Mouse (Mus musculus) liver, embryonic 15.5 days (tissue): ENCODE results near the gene Clec1a. TPM values are rescaled to one million over a fixed set of nuclear protein-coding genes. Genes with fewer than 3 reads are reported as not detected.
"Not testable (repeated sequence)": the region's sequence is repeated elsewhere in the genome, so short reads cannot be mapped to it uniquely, and the experiment has no call there.

Experiments
- ATAC-seq: fragments of 200-750 bp; cut with Nextera tagmentation; 2 replicates; pipeline ENCODE4 v1.8.0; 2017; ENCODE audit warnings: moderate number of reproducible peaks, mild to moderate bottlenecking, moderate library complexity; ENCODE audit not compliant: insufficient read depth
- H3K27ac ChIP-seq: fragments of 300-500 bp; sonication (generic); replicated peaks from 2 replicates; pipeline ENCODE4 v1.5.1; 2015; ENCODE audit warnings: mild to moderate bottlenecking, inconsistent platforms
- H3K27me3 ChIP-seq: fragments of 300-500 bp; sonication (generic); 2 replicates; pipeline ENCODE4 v1.6.1; 2015; ENCODE audit warnings: mild to moderate bottlenecking, inconsistent platforms
- H3K36me3 ChIP-seq: fragments of 300-500 bp; sonication (generic); replicated peaks from 2 replicates; pipeline ENCODE4 v1.6.1; 2015; ENCODE audit warnings: moderate library complexity, mild to moderate bottlenecking, inconsistent platforms
- H3K4me1 ChIP-seq: fragments of 300-500 bp; sonication (generic); replicated peaks from 2 replicates; pipeline ENCODE4 v1.6.1; 2015; ENCODE audit warnings: inconsistent platforms
- H3K4me2 ChIP-seq: fragments of 300-500 bp; sonication (generic); 2 replicates; pipeline ENCODE4 v1.6.1; 2015; ENCODE audit warnings: moderate library complexity, mild to moderate bottlenecking, inconsistent platforms
- H3K4me3 ChIP-seq: fragments of 300-500 bp; sonication (generic); replicated peaks from 2 replicates; pipeline ENCODE4 v1.5.1; 2015; ENCODE audit warnings: mild to moderate bottlenecking, inconsistent platforms
- H3K9ac ChIP-seq: fragments of 300-500 bp; sonication (generic); 2 replicates; pipeline ENCODE4 v1.6.1; 2015; ENCODE audit warnings: moderate library complexity, mild to moderate bottlenecking, inconsistent platforms
- H3K9me3 ChIP-seq: fragments of 300-500 bp; sonication (generic); replicated peaks from 2 replicates; pipeline ENCODE4 v1.6.1; 2016; ENCODE audit warnings: inconsistent platforms
- WGBS: fragments of 180-500 bp; shearing (Covaris S2); methylation state at CpG from one replicate; pipeline ENCODE4 v1.1.7; 2015; ENCODE audit warnings: mixed read lengths; ENCODE audit not compliant: insufficient replicate concordance; 5-methylcytosine and 5-hydroxymethylcytosine counted together
- polyA plus RNA-seq: library from polyadenylated mRNA; unstranded; fragments of >200 nt; fragmentation: Nextera tagmentation; extraction: Ambion mirVana; gene quantifications from 2 replicates; pipeline ENCODE4 v1.2.1, GENCODE M21; 2015

The Clec1a gene
- 0.40 and 0.41 TPM in 2 replicates for polyA plus RNA-seq

DNA sequence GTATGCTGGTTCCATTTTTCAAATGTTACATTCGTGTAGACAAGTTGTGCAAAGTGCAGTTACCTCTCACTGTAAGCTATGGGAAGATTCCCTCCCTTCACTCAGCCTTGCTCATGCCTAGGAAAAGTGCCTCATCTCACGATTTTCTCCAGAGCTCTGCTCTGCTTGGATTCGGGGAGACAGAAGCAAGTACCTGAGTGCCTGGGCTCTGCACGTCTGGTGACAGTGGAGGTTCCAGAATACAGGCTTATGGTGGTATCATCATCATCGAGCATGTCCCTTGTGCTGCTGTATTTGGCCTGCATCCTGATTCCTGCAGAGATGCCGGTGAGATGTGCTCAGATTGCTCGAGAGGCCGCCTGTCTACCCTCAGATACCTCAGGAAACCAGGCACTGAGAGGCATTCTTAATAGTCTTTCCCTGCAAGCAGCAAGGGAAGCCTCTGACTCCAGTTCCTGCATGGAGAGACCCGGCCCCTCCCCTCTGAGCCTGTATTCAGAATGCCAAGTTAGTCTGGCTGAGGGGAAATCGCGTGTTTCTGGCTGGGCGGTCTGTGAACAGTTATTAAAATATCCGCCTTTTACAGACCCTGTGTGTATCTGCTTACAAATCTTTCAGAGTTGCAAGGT, at the start of gene Clec1a:
Gene Clec1a, minus strand, starts transcription at position 590 of the 629 bp plus-strand sequence.
- no peaks in the 10 kb centered on the region for H3K36me3 ChIP-seq
- no peaks in the 10 kb centered on the region for H3K4me1 ChIP-seq
- no peak within 1 kb of the TSS for H3K4me3 ChIP-seq
- no peaks in the 10 kb centered on the region for H3K27me3 ChIP-seq
- H3K27ac ChIP-seq, result no peak within 1 kb of the TSS
- H3K9me3 ChIP-seq, result no peaks in the 10 kb centered on the region
- no peak within 1 kb of the TSS for H3K9ac ChIP-seq
- no peak within 1 kb of the TSS for H3K4me2 ChIP-seq
- 41% methylated on average over 13 of the region's 13 CpGs for WGBS
- no peak for ATAC-seq

DNA sequence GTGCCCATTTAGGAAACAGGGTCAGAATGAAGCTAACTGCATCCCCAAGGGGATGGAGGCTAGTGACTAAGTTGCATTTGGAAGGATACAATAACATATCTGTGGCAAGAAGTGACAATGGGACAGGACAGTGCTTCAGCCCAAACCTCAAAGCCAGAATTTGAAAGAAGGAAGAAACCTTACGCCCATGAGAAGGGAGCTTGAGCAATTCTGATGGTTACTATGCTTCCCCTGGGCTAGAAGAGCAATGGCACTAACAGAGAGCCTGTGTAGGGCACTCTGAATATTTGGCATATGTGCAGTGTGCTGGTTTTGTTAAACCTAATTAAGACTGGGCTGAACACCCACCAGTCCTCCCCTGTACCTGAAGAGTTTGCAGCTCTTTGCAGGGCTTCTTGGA, 47.7 kb upstream of the Clec1a start:
- H3K27me3 ChIP-seq, H3K36me3 ChIP-seq, H3K9me3 ChIP-seq, H3K4me2 ChIP-seq, H3K9ac ChIP-seq, H3K4me3 ChIP-seq, H3K4me1 ChIP-seq, H3K27ac ChIP-seq, ATAC-seq: not testable (repeated sequence)
- 58% methylated on average over 1 of the region's 1 CpGs for WGBS

DNA sequence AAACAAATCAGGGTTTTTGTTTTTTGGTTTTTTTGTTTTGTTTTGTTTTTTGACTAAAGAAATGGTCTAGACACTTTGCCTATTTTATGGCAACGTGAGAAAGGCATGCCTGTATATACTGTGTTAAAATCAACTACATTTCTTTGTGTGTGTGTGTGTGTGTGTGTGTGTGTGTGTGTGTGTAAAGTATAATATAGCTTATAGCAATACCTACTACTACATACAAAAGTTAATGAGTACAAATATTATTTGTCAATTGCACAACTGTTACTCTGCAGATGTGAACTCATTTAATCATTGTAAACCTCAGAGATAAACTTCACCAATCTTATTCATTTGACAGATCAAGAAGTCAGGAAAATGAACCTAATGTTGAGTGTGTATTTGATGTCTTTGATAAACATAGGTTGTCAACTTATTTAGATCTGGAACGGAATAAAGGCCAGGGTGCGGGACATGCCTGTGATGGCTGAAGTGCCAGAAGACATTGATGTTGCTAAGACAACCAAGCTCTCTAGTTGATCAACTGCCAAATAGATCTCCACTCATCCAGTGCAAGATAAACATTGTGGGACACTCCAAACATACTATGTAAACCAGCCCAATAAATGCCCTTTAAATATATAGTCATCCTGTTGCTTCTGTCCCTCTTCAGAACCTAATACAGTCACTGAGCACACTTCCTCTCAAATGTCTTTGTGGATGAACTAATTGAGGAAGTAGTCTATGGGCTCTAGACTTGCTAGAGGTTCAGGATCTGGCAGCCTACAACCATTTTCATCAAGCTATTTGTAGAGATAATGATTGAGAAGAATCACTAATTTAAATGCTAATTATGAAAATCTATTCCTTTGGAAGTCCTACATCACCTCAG, 45.8 kb upstream of the Clec1a start:
- Histone ChIP-seq H3K36me3 (no peaks in the 10 kb centered on the region), H3K4me2 (no peak overlapping the region), H3K9ac (no peak overlapping the region), H3K9me3 (no peaks in the 10 kb centered on the region), H3K4me3 (no peak overlapping the region), H3K4me1 (no peaks in the 10 kb centered on the region), H3K27me3 (no peaks in the 10 kb centered on the region), H3K27ac (no peak overlapping the region)
- ATAC-seq, result no peak
- WGBS, result 70% methylated on average over 3 of the region's 3 CpGs

DNA sequence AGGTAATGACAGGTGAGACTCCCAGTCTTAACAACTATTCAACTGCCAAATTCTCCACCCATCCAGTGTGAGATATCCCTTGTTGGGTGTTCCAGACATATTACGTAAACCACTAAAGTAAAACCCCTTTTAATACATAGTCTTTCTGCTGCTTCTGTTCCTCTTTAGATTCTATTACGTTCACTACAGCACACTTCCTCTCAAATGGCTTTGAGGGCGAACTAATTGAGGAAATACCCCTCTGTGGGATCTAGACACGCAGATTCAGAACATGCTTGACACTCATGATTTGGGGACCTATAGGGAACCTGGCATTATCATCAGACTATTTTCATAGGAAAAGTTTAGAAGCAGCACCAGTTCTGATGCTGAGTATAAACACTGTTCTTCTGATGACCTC, 43.1 kb upstream of the Clec1a start:
- Histone ChIP-seq H3K27me3 (no peaks in the 10 kb centered on the region), H3K9me3 (no peaks in the 10 kb centered on the region), H3K9ac (no peak overlapping the region), H3K4me1 (no peaks in the 10 kb centered on the region), H3K4me2 (no peak overlapping the region), H3K36me3 (no peaks in the 10 kb centered on the region), H3K4me3 (no peak overlapping the region), H3K27ac (no peak overlapping the region)
- ATAC-seq, result no peak
- 24% methylated on average over 4 of the region's 4 CpGs for WGBS

DNA sequence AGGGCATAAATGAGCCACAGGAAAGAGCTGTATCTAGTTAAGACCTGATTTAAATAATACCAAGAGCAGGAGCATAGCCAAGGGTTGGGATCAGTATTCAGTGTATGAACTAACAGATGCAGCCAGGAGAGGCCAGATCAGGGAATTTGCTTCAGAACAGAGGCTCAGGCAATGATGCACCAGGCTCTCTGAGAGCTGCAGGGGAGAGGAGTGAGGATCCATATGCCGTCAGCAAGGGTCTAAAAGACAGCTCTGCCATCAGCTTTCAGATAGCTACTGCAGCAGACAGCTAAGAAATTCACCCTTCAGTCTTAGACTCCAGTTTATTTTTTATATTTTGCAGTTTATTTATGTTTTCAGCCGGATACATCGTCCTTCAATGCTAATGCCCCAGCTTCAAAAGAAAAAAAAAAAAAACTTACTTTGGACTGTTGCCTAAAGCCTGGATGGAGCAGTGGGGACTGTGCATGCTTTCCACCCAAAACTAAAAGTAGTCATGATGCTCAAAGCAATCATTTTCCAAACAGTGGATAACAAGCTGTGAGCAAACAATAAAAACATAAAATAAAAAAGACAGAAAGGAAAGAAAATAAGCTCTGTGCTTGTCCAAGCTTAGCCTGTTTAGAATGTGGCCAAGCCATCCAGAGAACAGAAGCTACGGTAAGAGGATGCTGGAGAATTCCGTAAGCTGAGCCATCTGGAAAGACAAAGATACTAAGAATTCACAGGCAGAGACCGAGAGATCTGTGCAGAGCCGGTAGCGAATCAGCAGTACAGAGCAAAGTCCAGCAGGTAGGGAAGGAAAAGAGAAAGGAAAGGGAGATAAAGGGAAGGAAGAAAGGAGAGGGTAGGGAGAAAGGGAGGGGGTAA, 28.5 kb upstream of the Clec1a start:
- H3K36me3 ChIP-seq, result no peaks in the 10 kb centered on the region
- no peak overlapping the region for H3K9ac ChIP-seq
- no peaks in the 10 kb centered on the region for H3K4me1 ChIP-seq
- H3K27me3 ChIP-seq, result no peaks in the 10 kb centered on the region
- WGBS, result 66% methylated on average over 8 of the region's 8 CpGs
- H3K4me2 ChIP-seq, result no peak overlapping the region
- ATAC-seq, result no peak
- H3K27ac ChIP-seq, result no peak overlapping the region
- no peaks in the 10 kb centered on the region for H3K9me3 ChIP-seq
- no peak overlapping the region for H3K4me3 ChIP-seq

DNA sequence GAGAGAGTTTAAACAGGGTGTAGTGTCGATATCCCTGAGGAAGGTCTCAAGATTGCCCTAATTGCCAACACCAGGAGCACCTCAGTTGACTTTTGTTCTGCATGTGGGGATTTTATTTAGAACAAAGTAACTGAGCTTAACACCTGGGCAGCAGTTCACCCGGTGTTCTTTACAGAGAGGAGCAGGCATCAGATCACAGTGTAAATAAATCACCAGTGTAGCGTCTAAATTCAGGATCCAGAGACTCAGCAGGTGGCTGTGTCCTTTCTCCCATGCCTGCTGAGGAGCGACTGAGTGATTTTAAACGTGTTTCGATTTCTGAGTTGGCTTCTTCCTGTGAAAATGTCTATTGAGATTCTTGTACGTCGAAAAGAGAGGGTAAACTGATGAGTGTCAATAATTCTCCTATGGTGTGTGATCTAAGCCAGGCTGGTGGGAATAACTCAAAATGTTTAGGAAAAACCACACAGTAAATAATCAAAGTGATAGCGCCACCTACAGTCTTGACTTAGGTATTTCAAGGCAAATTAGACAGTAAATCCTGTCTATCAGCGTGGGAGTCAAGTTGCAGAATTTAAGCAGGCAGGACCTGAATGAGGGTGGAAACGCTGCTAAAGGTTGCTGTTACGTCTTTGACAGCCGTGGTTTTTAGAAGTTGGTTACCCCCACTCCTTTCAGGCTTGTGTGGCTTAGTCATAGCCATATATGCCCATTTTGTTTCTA, 24.8 kb upstream of the Clec1a start:
- Histone ChIP-seq H3K9me3 (no peaks in the 10 kb centered on the region), H3K9ac (no peak overlapping the region), H3K27me3 (no peaks in the 10 kb centered on the region), H3K4me2 (no peak overlapping the region), H3K4me3 (no peak overlapping the region), H3K4me1 (no peaks in the 10 kb centered on the region), H3K27ac (no peak overlapping the region), H3K36me3 (no peaks in the 10 kb centered on the region)
- WGBS, result 21% methylated on average over 13 of the region's 13 CpGs
- ATAC-seq, result no peak

DNA sequence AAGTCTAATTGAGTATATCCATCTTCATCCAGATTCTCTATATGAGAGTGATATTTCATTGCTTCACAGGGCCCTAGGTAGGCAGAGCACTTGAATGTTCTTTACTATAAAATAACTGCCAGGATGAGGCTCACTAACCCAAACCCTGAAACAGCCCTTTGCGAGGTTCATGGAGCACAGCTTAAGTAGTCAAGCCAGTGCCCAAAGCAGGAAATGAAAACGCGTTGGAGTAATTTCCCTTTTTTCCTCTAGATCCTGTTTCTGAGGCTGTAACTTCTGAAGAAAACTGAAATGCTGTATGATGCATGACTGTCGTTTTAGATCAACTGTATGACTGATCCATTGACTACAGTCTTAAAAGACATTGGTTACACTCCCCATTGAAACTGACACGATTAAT, 20.8 kb upstream of the Clec1a start:
- Histone ChIP-seq H3K27ac (no peak overlapping the region), H3K36me3 (no peaks in the 10 kb centered on the region), H3K4me3 (no peak overlapping the region), H3K9me3 (no peaks in the 10 kb centered on the region), H3K27me3 (no peaks in the 10 kb centered on the region), H3K9ac (no peak overlapping the region), H3K4me2 (no peak overlapping the region), H3K4me1 (no peaks in the 10 kb centered on the region)
- no peak for ATAC-seq
- WGBS, result 32% methylated on average over 5 of the region's 5 CpGs

DNA sequence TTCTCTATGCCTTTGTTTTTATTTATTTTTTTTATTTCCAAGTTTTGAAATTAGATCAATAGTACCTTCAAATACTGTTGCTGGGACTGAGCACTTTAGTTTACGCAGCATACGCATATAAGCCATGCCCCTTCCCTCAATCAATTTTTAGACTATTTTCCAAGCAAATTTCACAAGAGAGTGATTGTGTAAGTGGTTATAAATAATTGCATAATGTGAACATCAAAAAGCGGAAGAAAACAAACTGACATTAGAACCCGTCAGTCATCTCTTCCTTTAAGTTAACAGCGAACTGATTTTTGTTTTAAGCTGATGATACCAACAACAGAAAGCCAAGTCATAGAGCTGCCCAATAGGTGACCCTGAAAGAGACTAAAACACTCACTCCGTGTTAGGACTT, 19.6 kb upstream of the Clec1a start:
- WGBS, result 67% methylated on average over 6 of the region's 6 CpGs
- Histone ChIP-seq H3K4me1 (no peaks in the 10 kb centered on the region), H3K4me2 (no peak overlapping the region), H3K9ac (no peak overlapping the region), H3K27ac (no peak overlapping the region), H3K9me3 (no peaks in the 10 kb centered on the region), H3K36me3 (no peaks in the 10 kb centered on the region), H3K27me3 (no peaks in the 10 kb centered on the region), H3K4me3 (no peak overlapping the region)
- no peak for ATAC-seq

DNA sequence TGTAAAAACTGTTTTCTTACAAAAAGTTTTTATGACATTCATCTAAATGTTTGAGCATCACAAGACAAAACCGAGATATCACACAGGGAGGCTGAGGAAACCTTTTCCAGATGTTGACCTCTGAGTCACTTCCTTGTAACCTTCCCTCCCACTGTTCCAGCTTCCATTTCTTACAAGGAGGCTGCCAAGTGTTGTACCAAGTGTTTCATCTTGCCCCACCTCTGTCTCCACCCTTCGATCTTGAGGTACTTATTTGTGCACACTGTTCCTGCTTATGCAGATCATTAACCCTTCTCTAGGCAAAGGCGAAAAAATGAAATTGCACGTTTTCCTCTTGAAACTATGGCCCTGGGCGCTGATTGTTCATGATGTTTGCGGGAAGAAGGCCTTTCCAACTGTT, 2.1 kb downstream of the Clec1a start:
- Histone ChIP-seq H3K27me3 (no peaks in the 10 kb centered on the region), H3K4me2 (no peak overlapping the region), H3K9me3 (no peaks in the 10 kb centered on the region), H3K9ac (no peak overlapping the region), H3K27ac (no peak overlapping the region), H3K36me3 (no peaks in the 10 kb centered on the region), H3K4me3 (no peak overlapping the region), H3K4me1 (no peaks in the 10 kb centered on the region)
- ATAC-seq, result no peak
- WGBS, result 64% methylated on average over 6 of the region's 6 CpGs

DNA sequence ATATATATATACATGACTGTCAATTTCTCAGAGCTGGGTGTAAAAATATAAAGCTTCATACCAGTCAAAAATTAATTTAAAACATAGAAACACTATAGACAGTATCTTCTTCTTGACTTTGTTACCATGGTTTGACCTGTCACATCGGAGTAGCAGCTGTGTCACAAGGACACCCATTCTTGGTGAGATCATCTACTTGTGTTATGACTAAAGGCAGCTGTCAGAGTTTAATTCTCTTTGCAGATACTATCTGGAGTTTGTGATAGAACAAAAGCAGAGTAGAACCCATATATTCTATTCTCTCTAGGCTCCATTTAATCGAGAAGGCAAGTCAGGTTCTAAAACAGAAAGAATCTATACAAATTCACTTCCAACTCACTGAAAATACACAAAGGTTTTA, 13.8 kb downstream of the Clec1a start:
- Histone ChIP-seq H3K4me3 (no peak overlapping the region), H3K36me3 (no peaks in the 10 kb centered on the region), H3K4me1 (no peaks in the 10 kb centered on the region), H3K9ac (no peak overlapping the region), H3K27me3 (no peaks in the 10 kb centered on the region), H3K9me3 (no peaks in the 10 kb centered on the region), H3K4me2 (no peak overlapping the region), H3K27ac (no peak overlapping the region)
- no peak for ATAC-seq
- 76% methylated on average over 2 of the region's 2 CpGs for WGBS
